Mouse (Mus musculus): ENCODE measurements around the gene Tlk1.

DNA sequence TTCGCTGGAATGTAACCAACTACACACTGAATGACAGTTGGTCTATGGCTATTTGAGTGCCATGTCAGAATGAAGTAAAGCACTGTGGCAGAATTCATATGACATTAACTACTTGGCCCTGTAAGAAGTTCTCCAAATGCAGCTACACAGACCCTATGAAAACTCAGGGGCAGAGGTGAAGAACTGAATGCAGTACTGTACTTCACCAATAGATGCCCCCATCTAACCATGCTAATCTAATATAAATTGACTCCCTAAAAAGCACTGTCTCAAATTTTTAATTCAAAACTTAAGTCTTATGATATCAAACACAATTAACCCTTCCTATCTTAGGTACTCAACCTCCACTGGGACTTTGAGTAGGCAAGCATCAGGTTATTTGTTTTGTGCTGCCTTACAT is 45.9 kb downstream of the Tlk1 start:
- peak; percentile 35 to 73; a peak in 3 of 4 replicates for TF ChIP-seq CTCF (conservative IDR thresholded peaks at IDR 0.05 in 1 of 2, IDR thresholded peaks at IDR 0.05 in 1 of 2; ENCODE audit: low read depth in 2 of 2, low read length in 2 of 2)
- TF ChIP-seq JUND (conservative IDR thresholded peaks at IDR 0.05; ENCODE audit: low read depth, low read length), result no peak
- TF ChIP-seq USF1 (IDR thresholded peaks at IDR 0.05; ENCODE audit: low read depth, low read length), result no peak
- no peak for TF ChIP-seq RCOR1 (conservative IDR thresholded peaks at IDR 0.05; ENCODE audit: low read depth, low read length)
- TF ChIP-seq ELF1 (IDR thresholded peaks at IDR 0.05; ENCODE audit: low read depth, low read length), result no peak
- TF ChIP-seq TCF12 (IDR thresholded peaks at IDR 0.05; ENCODE audit: low read depth, low read length), result no peak
- TF ChIP-seq IRF4 (IDR thresholded peaks at IDR 0.05; ENCODE audit: low read depth, low read length), result no peak
- no peak for TF ChIP-seq POLR2A (IDR thresholded peaks at IDR 0.05; ENCODE audit: low read depth, low read length)
- TF ChIP-seq CHD2 (IDR thresholded peaks at IDR 0.05; ENCODE audit: low read length), result no peak
- TF ChIP-seq ZNF384 (IDR thresholded peaks at IDR 0.05; ENCODE audit: low read depth, low read length), result no peak
- TF ChIP-seq HCFC1 (IDR thresholded peaks at IDR 0.05; ENCODE audit: low read depth, low read length), result no peak
- TF ChIP-seq MEF2A (IDR thresholded peaks at IDR 0.05; ENCODE audit: borderline replicate concordance, low read depth, low read length), result no peak

Data from CH12.LX (cell line).